Mouse (Mus musculus): Measurements from ENCODE around the gene Pramef12. TPM values are rescaled to one million over a fixed set of nuclear protein-coding genes. Genes with fewer than 3 reads are reported as not detected.

Gene Pramef12
- polyA plus RNA-seq (2016; fragmentation: Nextera tagmentation; extraction: Ambion mirVana) = 0.14 TPM in 1 of 2 replicates, not detected in the other

DNA sequence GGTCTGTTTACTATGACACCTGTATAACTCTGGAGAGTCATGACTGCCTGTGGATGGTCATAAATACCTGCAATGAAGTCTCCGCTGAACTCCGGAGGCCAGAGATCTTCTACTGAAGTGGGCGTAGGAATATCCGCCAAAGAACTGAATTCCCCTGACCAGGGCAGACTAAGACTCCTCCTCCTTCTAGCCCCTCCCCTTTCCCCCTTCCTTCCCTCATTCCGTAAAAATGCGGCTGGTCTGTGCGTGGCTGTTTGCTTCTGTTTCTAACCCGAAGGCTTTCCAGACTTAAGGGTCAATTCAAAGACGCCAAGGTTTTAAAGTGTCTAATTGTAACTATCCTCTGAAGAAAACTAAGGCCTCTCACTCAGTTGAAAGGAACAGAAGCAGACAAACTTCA, at the start of gene Pramef12:
Pramef12 (minus strand) TSS at position 175 of the 400 bp plus-strand sequence.
- Histone ChIP-seq H3K36me3 (no peaks in the 10 kb centered on the region), H3K27ac (no peak within 1 kb of the TSS), H3K4me2 (replicated peaks) (no peak within 1 kb of the TSS), H3K27me3 (no peaks in the 10 kb centered on the region), H3K4me1 (no peaks in the 10 kb centered on the region), H3K4me3 (no peak within 1 kb of the TSS), H3K9ac (no peak within 1 kb of the TSS), H3K9me3 (replicated peaks) (0 out of 2 replicates have a peak, but pooled peaks cover 14% of the 10 kb centered on the region)
- ATAC-seq (ENCODE audit: low FRiP score) = no peak
- WGBS = 81% methylated on average over 9 of the region's 9 CpGs

- Histone ChIP-seq H3K27me3 (no peaks in the 10 kb centered on the region), H3K36me3 (no peaks in the 10 kb centered on the region), H3K4me1 (no peaks in the 10 kb centered on the region), H3K4me2 (replicated peaks) (no peak within 1 kb of the TSS), H3K9ac (no peak within 1 kb of the TSS), H3K4me3 (no peak within 1 kb of the TSS), H3K9me3 (replicated peaks) (peaks cover 15% of the 10 kb centered on the region; the same call in 1 of the 2 replicates), H3K27ac (no peak within 1 kb of the TSS)
- ATAC-seq (ENCODE audit: low FRiP score) = no peak
- WGBS = 70% methylated on average over 2 of the region's 2 CpGs
Measured at GRCm38 (mm10) chr4:144453217-144453616, 45.0 kb upstream of the Pramef12 start, which contains the start of gene Gm9944. Gene Gm9944, minus strand, starts transcription at chr4:144453317.

DNA sequence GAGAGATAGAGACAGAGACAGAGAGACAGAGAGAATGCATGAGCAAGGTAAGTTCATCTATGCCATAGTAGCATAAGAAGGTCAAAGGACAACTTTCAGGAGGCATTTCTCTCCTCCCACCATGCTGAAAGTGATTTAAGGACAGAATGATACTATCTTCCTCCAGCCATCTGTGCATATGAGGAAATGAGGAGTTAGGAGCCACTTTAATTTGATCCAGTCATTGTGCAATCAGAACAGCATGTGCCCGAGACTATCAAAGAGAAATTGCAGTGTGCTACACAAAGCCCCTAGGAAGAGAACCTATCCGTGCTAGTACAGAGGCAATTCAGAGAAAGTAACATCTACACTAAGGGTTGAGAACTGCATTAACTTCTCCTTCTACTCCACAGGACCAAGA, 40.3 kb upstream of the Pramef12 start:
- no peaks in the 10 kb centered on the region for H3K36me3 ChIP-seq

GRCm38 (mm10) chr4:144441582-144441981, 33.3 kb upstream of the Pramef12 start:
- 83% methylated on average over 1 of the region's 1 CpGs for WGBS
- H3K4me3 ChIP-seq = no peak overlapping the region
- H3K9me3 ChIP-seq (replicated peaks) = 0 out of 2 replicates have a peak, but pooled peaks cover 12% of the 10 kb centered on the region
- H3K27me3 ChIP-seq = no peaks in the 10 kb centered on the region
- H3K4me1 ChIP-seq = no peaks in the 10 kb centered on the region
- no peak overlapping the region for H3K4me2 ChIP-seq (replicated peaks)
- no peak overlapping the region for H3K27ac ChIP-seq
- no peak for ATAC-seq (ENCODE audit: low FRiP score)
- H3K9ac ChIP-seq = no peak overlapping the region
- no peaks in the 10 kb centered on the region for H3K36me3 ChIP-seq

More for the DNA sequence above, 40.3 kb upstream of the Pramef12 start:
- no peak overlapping the region for H3K9ac ChIP-seq
- ATAC-seq (ENCODE audit: low FRiP score) = no peak
- H3K4me1 ChIP-seq = no peaks in the 10 kb centered on the region
- WGBS = 85% methylated on average over 2 of the region's 2 CpGs
- no peaks in the 10 kb centered on the region for H3K27me3 ChIP-seq
- no peak overlapping the region for H3K4me3 ChIP-seq
- no peak overlapping the region for H3K4me2 ChIP-seq (replicated peaks)
- H3K27ac ChIP-seq = no peak overlapping the region
- H3K9me3 ChIP-seq (replicated peaks) = no peaks in the 10 kb centered on the region

DNA sequence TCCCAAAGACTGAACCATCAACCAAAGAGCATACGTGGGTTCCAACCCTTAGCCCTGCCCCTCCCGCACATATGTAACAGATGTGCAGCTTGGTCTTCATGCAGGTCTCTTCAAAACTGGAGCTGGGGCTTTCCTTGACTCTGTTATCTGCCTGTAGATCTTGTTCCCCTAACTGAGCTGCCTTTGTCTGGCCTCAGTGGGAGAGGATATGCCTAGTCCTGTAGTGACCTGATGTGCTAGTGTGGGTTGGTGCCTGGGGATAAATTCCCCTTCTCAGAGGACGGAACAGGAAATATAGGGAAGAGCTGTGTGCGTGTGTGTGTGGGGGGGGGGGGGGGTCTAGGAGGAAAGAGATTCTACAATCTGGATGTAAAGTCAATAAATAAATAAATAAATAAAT, 32.8 kb upstream of the Pramef12 start:
- Histone ChIP-seq H3K36me3 (no peaks in the 10 kb centered on the region), H3K9me3 (replicated peaks) (0 out of 2 replicates have a peak, but pooled peaks cover 12% of the 10 kb centered on the region), H3K4me2 (replicated peaks) (no peak overlapping the region), H3K4me3 (no peak overlapping the region), H3K27ac (no peak overlapping the region), H3K4me1 (no peaks in the 10 kb centered on the region), H3K9ac (no peak overlapping the region), H3K27me3 (no peaks in the 10 kb centered on the region)
- ATAC-seq (ENCODE audit: low FRiP score) = no peak
- WGBS = 88% methylated on average over 4 of the region's 4 CpGs

- no peak for ATAC-seq (ENCODE audit: low FRiP score)
- Histone ChIP-seq H3K9ac (no peak within 1 kb of the TSS), H3K9me3 (replicated peaks) (0 out of 2 replicates have a peak, but pooled peaks cover 12% of the 10 kb centered on the region), H3K4me3 (no peak within 1 kb of the TSS), H3K4me2 (replicated peaks) (no peak within 1 kb of the TSS), H3K36me3 (no peaks in the 10 kb centered on the region), H3K4me1 (no peaks in the 10 kb centered on the region), H3K27me3 (no peaks in the 10 kb centered on the region), H3K27ac (no peak within 1 kb of the TSS)
Measured at GRCm38 (mm10) chr4:144438672-144439071, 30.4 kb upstream of the Pramef12 start, which contains the start of gene 1700012P22Rik. Gene 1700012P22Rik, minus strand, starts transcription at chr4:144438772.

DNA sequence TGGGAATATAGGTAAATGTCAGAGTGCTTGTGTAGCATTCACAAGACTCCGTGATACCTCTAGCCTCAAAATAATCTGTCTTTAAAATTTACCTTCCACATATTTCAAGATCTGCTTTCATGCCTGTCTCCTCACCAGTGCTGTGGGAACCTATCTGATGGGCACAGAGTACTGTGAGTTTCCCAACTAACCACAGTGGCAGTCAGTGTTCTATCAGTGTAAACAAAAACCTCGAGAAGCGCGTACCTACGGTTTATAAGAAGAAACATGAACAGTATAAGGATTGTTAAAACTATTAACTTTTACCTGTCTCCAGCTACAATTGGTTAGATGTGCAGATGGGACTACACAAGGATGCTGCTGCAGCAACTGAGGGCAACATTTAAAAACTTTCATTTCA, 25.0 kb upstream of the Pramef12 start:
- H3K27ac ChIP-seq = no peak overlapping the region
- no peak overlapping the region for H3K4me2 ChIP-seq (replicated peaks)
- H3K4me3 ChIP-seq = no peak overlapping the region
- H3K36me3 ChIP-seq = no peaks in the 10 kb centered on the region
- no peaks in the 10 kb centered on the region for H3K27me3 ChIP-seq
- H3K4me1 ChIP-seq = no peaks in the 10 kb centered on the region
- 0 out of 2 replicates have a peak, but pooled peaks cover 11% of the 10 kb centered on the region for H3K9me3 ChIP-seq (replicated peaks)
- WGBS = 89% methylated on average over 5 of the region's 5 CpGs
- ATAC-seq (ENCODE audit: low FRiP score) = no peak
- no peak overlapping the region for H3K9ac ChIP-seq

DNA sequence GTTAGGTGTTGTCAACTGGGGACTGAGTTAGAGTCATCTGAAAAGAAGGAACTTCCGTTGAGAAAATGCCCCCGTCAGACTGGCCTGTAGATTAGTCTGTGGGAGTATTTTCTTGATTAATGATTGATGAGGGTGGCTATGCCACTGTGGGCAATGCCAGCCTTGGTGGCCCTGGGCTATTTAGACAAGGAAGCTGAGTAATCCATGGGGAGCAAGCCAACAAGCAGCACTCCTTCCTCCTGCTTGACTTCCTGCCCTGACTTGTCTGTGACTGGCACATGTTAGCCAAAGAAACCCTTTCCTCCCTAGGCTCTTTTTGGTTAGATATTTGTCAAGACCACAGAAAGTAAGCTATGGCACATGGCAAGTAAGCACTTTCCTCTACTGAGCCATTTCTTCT, 22.5 kb upstream of the Pramef12 start:
- no peak for ATAC-seq (ENCODE audit: low FRiP score)
- H3K36me3 ChIP-seq = no peaks in the 10 kb centered on the region
- H3K4me1 ChIP-seq = no peaks in the 10 kb centered on the region
- 88% methylated on average over 2 of the region's 2 CpGs for WGBS
- H3K9ac ChIP-seq = no peak overlapping the region
- H3K4me3 ChIP-seq = no peak overlapping the region
- H3K4me2 ChIP-seq (replicated peaks) = no peak overlapping the region
- H3K27ac ChIP-seq = no peak overlapping the region
- no peaks in the 10 kb centered on the region for H3K27me3 ChIP-seq
- H3K9me3 ChIP-seq (replicated peaks) = 0 out of 2 replicates have a peak, but pooled peaks cover 9% of the 10 kb centered on the region

GRCm38 (mm10) chr4:144428868-144429267, 20.6 kb upstream of the Pramef12 start:
- no peak for ATAC-seq (ENCODE audit: low FRiP score)
- no peak overlapping the region for H3K27ac ChIP-seq
- 0 out of 2 replicates have a peak, but pooled peaks cover 9% of the 10 kb centered on the region for H3K9me3 ChIP-seq (replicated peaks)

DNA sequence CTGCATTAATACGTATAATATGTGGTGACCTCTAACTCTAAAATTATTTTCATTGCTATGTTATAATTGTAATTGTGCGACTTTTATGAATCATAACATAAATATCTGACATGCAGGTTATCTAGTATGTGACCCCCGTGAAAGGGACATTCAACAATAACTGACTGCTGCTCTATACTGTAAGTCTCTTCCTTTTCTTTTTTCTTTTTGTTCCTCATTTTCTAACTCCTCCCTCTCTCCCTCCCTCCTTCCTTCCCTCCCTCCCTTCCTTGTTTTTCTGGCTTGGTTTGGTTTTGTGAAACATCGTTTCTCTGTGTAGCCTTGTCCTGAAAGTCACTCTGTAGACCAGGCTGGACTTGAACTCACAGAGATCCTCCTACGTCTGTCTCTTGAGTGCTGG, 16.3 kb upstream of the Pramef12 start:
- no peak for ATAC-seq (ENCODE audit: low FRiP score)
- no peak overlapping the region for H3K9ac ChIP-seq
- H3K27me3 ChIP-seq = no peaks in the 10 kb centered on the region
- H3K4me1 ChIP-seq = no peaks in the 10 kb centered on the region
- WGBS = 82% methylated on average over 5 of the region's 5 CpGs
- H3K36me3 ChIP-seq = no peaks in the 10 kb centered on the region
- no peak overlapping the region for H3K4me3 ChIP-seq
- H3K9me3 ChIP-seq (replicated peaks) = peaks cover 22% of the 10 kb centered on the region; the same call in 1 of the 2 replicates
- no peak overlapping the region for H3K27ac ChIP-seq
- no peak overlapping the region for H3K4me2 ChIP-seq (replicated peaks)

More at GRCm38 (mm10) chr4:144428868-144429267, 20.6 kb upstream of the Pramef12 start:
- Histone ChIP-seq H3K4me2 (replicated peaks) (no peak overlapping the region), H3K36me3 (no peaks in the 10 kb centered on the region), H3K27me3 (no peaks in the 10 kb centered on the region), H3K4me1 (no peaks in the 10 kb centered on the region), H3K4me3 (no peak overlapping the region), H3K9ac (no peak overlapping the region)
- 26% methylated on average over 3 of the region's 3 CpGs for WGBS

- no peak for ATAC-seq (ENCODE audit: low FRiP score)
- no peak overlapping the region for H3K4me3 ChIP-seq
- H3K27ac ChIP-seq = no peak overlapping the region
- no peaks in the 10 kb centered on the region for H3K27me3 ChIP-seq
- peaks cover 27% of the 10 kb centered on the region for H3K9me3 ChIP-seq (replicated peaks)
- no peak overlapping the region for H3K9ac ChIP-seq
- H3K4me2 ChIP-seq (replicated peaks) = no peak overlapping the region
- H3K4me1 ChIP-seq = no peaks in the 10 kb centered on the region
- H3K36me3 ChIP-seq = no peaks in the 10 kb centered on the region
Measured at GRCm38 (mm10) chr4:144420644-144421043, 12.4 kb upstream of the Pramef12 start.

- Histone ChIP-seq H3K4me2 (replicated peaks) (no peak overlapping the region), H3K4me1 (no peaks in the 10 kb centered on the region), H3K36me3 (no peaks in the 10 kb centered on the region), H3K9me3 (replicated peaks) (0 out of 2 replicates have a peak, but pooled peaks cover 13% of the 10 kb centered on the region), H3K9ac (no peak overlapping the region), H3K27ac (no peak overlapping the region), H3K27me3 (no peaks in the 10 kb centered on the region), H3K4me3 (no peak overlapping the region)
- ATAC-seq (ENCODE audit: low FRiP score) = no peak
- WGBS = 61% methylated on average over 3 of the region's 3 CpGs
Measured at GRCm38 (mm10) chr4:144406261-144406660, 2.0 kb downstream of the Pramef12 start.

DNA sequence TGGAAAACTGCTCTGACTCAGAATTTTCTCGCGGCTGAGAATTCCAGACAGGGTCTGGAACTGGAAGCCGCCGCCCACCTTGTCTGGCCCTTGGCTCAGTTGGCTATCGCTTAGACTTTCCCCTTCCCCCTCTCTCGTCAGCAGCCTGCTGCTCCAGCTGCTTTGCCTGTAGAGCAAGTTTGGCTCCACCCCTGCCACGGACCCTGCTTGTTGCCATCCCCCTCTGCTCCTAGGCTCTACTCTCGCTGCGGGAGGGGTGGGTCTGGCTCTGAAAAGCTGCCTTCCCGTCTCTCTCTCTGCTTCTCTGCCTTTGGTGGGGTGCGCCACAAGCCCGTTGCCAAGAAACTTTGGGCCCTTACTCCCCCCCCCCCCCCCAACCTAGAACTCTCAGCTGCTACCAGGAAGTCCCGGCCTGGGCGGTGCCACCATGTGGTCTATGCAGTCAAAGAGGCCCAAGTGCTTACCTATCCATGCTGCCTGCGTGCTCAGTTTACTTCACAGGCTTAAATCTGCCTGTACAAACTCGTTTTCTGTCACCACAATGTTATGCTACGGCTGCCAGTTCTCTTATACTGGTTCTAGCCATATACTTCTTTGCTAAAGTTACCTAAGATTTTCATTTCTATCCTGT, 3.7 kb downstream of the Pramef12 start:
- H3K27me3 ChIP-seq = no peaks in the 10 kb centered on the region
- peak overlapping the region; percentile 39 for H3K4me2 ChIP-seq (replicated peaks)
- peak overlapping the region; percentile 14; the same call in 1 of the 2 replicates for H3K4me3 ChIP-seq
- no peak overlapping the region for H3K27ac ChIP-seq
- WGBS = 10% methylated on average over 17 of the region's 17 CpGs
- H3K36me3 ChIP-seq = no peaks in the 10 kb centered on the region
- H3K9ac ChIP-seq = no peak overlapping the region
- H3K9me3 ChIP-seq (replicated peaks) = 0 out of 2 replicates have a peak, but pooled peaks cover 8% of the 10 kb centered on the region
- H3K4me1 ChIP-seq = no peaks in the 10 kb centered on the region
- no peak for ATAC-seq (ENCODE audit: low FRiP score)
